Mouse (Mus musculus) layer of hippocampus, adult 9-10 months (tissue): ENCODE results near the gene Hlx.

Experiments
- DNase-seq: peaks from one replicate; pipeline ENCODE4 v3.0.0; 2022; ENCODE audit warnings: low spot score

The Hlx gene

DNA sequence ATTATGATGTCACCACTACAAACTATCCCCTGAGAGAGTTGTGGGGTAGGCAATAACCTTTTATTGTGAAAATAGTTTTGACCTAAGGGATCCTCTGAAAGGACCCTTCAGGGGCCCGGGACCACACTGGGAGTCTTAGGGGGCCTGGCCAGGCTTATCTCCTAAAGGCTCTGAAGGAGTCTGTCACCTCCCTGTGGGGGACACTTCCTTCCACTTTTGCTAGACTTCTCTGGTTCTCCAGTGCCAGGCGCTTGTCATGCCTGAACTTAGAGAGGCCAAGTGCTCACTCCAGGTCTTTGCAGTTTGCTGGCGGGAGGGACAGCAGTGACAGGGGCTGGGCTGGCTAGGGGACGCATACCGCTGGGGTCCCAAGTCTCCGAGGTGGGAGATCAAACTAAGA lies 16.3 kb downstream of the Hlx start:
- no peak for DNase-seq

DNA sequence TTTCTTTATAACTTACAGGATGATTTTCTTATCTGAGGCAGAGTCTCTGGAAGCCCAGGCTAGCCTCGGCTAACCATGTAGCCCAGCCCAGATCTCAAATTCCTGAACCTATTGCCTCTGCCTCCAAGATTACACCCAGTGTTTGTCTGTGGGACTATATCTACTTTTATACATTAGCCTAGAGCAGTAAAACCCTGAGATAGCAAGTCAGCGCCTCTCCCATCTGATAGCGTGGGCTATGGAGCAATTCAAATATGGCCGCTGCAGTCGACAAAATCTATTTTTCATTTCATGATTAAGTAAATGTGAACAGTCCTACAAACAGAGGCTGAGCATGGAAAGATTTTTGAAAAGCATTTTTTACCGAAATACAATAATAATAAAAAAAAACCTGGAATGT lies 16.7 kb downstream of the Hlx start:
- no peak for DNase-seq

DNA sequence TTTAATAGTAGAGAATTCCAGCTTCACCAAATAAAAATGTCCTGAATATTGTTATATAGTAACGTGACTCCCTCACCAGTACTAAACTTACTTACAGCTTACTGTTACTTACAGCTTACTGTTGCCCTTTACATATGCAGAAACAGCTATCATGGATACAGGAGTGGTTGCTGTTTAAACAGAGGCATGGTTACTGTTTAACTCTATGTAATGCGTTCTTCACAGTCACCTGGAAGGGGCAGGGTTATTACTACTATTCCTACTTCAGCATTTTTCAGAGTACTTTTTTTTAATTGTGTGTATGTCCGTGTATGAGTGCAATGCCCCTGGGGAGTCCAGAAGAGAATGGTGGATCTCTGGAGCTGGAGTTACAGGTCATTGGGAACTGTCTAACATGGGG lies 17.9 kb downstream of the Hlx start:
- DNase-seq, result no peak

DNA sequence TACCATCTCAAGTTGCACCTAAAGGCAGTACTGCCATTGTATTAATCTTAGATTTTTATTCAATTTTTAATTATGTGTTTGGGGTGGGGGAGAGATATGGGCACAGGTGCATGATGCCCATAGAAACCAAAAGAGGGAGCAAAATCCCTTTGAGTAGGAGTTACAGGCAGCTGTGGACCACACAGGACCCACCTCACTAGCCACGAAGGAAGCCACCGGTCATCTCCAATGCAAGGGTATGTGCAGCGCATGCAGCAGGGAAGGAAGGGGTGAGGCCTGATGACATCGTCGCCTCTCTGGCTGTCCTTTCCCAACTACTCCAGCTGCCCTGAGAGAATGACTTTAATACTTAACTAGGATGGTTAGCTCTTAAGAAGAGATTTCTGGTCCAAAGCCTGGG lies 18.7 kb downstream of the Hlx start:
- DNase-seq, result no peak

GRCm38 (mm10) chr1:184707532-184708248 lies 24.7 kb downstream of the Hlx start:
- no peak for DNase-seq

DNA sequence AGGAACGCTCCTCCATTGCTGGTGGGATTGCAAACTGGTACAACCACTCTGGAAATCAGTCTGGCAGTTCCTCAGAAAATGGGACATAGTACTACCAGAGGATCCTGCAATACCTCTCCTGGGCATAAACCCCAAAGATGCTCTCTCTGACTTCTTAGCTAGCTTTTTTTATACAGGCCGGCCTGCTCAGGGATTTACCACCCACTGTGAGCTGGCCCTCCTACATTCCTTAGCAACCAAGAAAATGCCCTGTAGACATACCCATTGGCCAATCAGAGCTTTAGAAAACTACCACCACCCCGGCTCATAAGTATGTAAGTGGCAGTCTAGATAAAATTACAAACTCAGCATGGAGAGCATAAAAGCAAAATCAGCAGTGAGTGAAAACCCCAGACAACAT lies 27.5 kb downstream of the Hlx start:
- DNase-seq, result no peak

DNA sequence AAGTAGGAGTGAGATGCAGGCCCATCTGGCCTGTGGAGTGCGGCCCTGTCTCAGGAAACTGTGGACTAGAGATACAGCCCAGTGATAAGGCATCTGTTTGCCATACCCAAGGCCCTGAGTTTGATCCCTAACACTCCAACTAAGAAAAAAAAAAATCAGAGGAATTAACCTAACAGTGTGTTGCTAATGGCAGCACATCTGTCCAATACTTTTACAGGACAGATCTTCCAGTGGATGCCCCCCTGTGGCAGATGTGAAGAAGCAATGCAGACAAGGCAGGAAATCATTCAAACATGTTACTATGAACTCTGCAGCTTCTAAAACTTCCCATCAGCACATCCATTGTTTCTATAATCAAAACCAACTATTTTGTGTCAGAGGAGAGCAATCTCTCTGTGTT lies 33.1 kb downstream of the Hlx start:
- DNase-seq, result no peak

DNA sequence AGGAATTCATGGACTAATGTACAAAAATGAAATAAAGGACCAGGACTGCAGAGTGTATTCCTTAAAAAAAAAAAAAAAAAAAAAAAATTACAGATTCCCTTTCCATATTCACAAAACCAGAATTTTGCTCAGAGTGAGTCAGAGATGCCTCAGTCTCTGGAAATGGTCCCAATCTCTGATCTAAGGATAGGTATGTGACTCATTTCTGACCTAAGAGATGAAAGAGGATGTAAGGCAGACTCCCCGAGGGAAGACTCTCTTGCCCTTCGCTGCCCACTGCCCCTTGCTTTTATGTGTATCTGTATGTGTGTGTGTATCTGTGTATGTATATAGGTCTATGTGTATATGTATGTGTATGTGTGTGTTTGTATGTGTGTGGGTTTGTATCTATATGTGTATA lies 37.0 kb downstream of the Hlx start:
- no peak for DNase-seq

GRCm38 (mm10) chr1:184692204-184692904 lies 40.1 kb downstream of the Hlx start:
- no peak for DNase-seq

GRCm38 (mm10) chr1:184691240-184691639 lies 41.2 kb downstream of the Hlx start:
- no peak for DNase-seq

- DNase-seq, result no peak
Measured at GRCm38 (mm10) chr1:184688026-184688425, 44.4 kb downstream of the Hlx start.

DNA sequence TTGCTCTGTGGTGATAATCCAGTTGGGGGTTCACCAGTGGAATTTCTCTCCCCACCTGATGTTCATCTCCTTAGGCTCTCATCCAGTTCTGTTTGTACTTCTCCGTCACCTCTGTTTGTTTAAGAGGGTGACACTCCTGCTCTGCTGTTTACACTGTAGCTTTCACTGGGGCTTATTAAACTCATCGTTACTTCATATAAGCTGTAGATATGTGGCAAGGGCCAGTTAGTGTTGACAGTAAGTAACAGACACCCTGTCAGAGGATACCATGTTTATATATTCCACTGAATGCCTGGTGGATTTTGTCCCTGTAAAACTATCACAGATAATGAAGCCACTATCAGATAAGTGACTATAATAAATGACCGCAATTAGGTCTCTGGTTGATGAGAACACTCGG lies 44.9 kb downstream of the Hlx start:
- DNase-seq, result no peak

DNA sequence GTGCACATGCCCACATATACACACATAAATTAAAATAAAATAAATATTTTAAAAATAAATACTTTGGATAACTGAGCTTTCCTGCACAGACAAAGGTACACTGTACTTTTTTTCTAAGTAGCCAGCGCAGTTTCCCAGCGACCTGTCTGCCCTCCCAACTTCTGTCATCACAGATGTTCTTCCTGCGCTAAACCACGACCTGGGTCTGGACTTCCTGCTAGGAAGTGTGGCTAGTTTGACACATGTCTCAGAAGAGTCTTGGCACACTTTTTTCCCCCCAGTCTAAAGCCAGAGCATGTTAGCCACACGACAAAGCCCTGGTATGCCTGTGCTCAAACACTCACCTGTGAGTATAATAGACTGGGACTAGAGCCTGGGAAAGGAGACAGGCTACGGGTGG lies 48.9 kb downstream of the Hlx start:
- DNase-seq, result no peak

- DNase-seq, result no peak
Measured at GRCm38 (mm10) chr1:184679416-184679965, 52.9 kb downstream of the Hlx start.

GRCm38 (mm10) chr1:184677641-184678040 lies 54.8 kb downstream of the Hlx start:
- no peak for DNase-seq
